Mouse (Mus musculus): ENCODE results near the gene Kcnk5. TPM values are rescaled to one million over a fixed set of nuclear protein-coding genes. Genes with fewer than 3 reads are reported as not detected.

Gene Kcnk5
- polyA plus RNA-seq, 1 experiment from 2014 or later = 8.9 TPM

DNA sequence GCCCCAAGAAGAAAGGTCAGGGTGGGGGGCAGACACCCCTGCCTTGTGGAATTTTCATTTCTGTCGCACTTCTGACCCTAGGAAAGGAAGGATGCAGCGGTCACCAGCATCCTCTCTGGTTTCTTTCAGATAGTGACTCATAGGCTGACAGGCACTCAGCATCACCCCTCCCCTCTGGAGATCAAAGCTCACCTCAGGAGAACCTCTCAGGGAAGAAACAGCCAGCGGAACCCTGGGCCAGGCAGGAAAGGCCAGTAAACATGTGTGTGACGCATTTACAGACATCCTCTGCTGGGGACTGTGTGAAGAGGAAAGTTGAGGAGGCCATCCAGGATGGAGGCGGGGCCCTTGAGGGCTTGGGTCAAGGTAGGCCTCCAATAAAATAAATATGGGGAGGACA lies 83.5 kb downstream of the Kcnk5 start:
- no peak overlapping the region for H3K9ac ChIP-seq
- no peaks in the 10 kb centered on the region for H3K36me3 ChIP-seq
- no peak for ATAC-seq
- no peak overlapping the region for H3K27ac ChIP-seq
- WGBS (ENCODE audit: insufficient replicate concordance) = 30% methylated on average over 5 of the region's 5 CpGs
- H3K4me1 ChIP-seq = no peaks in the 10 kb centered on the region
- H3K27me3 ChIP-seq (replicated peaks) = 0 out of 2 replicates have a peak, but pooled peaks cover 5% of the 10 kb centered on the region
- no peaks in the 10 kb centered on the region for H3K9me3 ChIP-seq (replicated peaks)
- no peak overlapping the region for H3K4me2 ChIP-seq
- H3K4me3 ChIP-seq = no peak overlapping the region

DNA sequence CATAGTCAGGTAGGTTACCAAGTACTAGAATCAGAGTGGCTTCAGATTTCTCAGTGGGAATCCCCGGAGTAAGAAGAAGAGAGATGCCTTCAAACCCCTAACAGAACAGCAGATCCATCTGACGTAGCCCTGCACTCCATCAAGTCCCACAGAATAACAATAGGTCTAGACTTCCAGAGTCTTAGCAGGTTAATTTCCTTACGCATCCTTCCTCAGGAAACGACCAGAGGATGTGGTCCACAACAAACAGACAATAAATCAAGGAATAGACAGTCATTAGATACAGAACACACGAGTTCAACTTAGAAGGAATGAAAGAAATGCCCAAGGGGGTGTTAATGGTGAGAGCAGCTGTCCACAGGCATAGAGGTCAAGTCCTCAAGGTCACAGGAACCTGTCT lies 86.7 kb downstream of the Kcnk5 start:
- no peak overlapping the region for H3K27ac ChIP-seq

DNA sequence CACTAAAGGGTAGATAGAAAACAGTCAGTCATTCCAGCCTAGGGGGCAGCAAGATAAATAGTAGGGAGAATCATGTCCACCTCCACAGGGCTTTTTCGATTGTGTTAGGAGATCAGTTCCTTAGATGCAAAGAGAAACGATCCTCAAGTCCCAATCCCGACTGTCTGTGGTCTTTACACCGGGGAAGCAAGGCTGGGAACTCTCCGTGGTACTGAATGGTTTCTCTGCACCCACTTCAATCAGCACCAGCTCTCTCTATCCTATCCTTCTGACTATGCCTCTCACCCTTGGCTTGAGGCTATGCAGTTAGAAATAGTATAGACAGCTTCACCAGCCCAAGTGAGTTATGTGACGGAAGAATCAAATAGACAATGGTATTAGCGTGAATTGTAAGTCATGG lies 88.1 kb downstream of the Kcnk5 start:
- no peak overlapping the region for H3K9ac ChIP-seq
- no peaks in the 10 kb centered on the region for H3K36me3 ChIP-seq
- ATAC-seq = no peak
- no peak overlapping the region for H3K4me2 ChIP-seq
- H3K9me3 ChIP-seq (replicated peaks) = no peaks in the 10 kb centered on the region
- 18% methylated on average over 7 of the region's 7 CpGs for whole genome bisulfite sequencing (ENCODE audit: insufficient replicate concordance)
- no peak overlapping the region for H3K27ac ChIP-seq
- 0 out of 2 replicates have a peak, but pooled peaks cover 5% of the 10 kb centered on the region for H3K27me3 ChIP-seq (replicated peaks)
- no peaks in the 10 kb centered on the region for H3K4me1 ChIP-seq
- no peak overlapping the region for H3K4me3 ChIP-seq

More for the DNA sequence above, 86.7 kb downstream of the Kcnk5 start:
- Histone ChIP-seq H3K9ac (no peak overlapping the region), H3K9me3 (replicated peaks) (no peaks in the 10 kb centered on the region), H3K4me3 (no peak overlapping the region), H3K4me2 (no peak overlapping the region), H3K4me1 (no peaks in the 10 kb centered on the region), H3K36me3 (no peaks in the 10 kb centered on the region), H3K27me3 (replicated peaks) (0 out of 2 replicates have a peak, but pooled peaks cover 5% of the 10 kb centered on the region)
- no peak for ATAC-seq
- WGBS (ENCODE audit: insufficient replicate concordance) = 22% methylated on average over 5 of the region's 5 CpGs

Other genes with a start within 250 kb of the Kcnk5 start
- gene Gng2, start 204.2 kb downstream of the Kcnk5 start, polyA plus RNA-seq (2016; fragmentation: Nextera tagmentation; extraction: Ambion mirVana) = 10.7 and 11.8 TPM in 2 replicates
- gene Saysd1, start 43.3 kb downstream of the Kcnk5 start, polyA plus RNA-seq (2016; fragmentation: Nextera tagmentation; extraction: Ambion mirVana) = 4.5 and 4.8 TPM in 2 replicates
- gene Kcnk16, start 87.4 kb upstream of the Kcnk5 start, polyA plus RNA-seq (2016; fragmentation: Nextera tagmentation; extraction: Ambion mirVana) = 1.4 and 1.7 TPM in 2 replicates
- gene Nudt13, start 112.9 kb upstream of the Kcnk5 start, polyA plus RNA-seq (2016; fragmentation: Nextera tagmentation; extraction: Ambion mirVana) = 7.8 and 9.3 TPM in 2 replicates
- 49.2 and 49.5 TPM in 2 replicates for gene Ecd, start 166.3 kb upstream of the Kcnk5 start, polyA plus RNA-seq (2016; fragmentation: Nextera tagmentation; extraction: Ambion mirVana)
- gene Fam149b, start 166.4 kb upstream of the Kcnk5 start, polyA plus RNA-seq (2016; fragmentation: Nextera tagmentation; extraction: Ambion mirVana) = 14.6 TPM in 2 replicates
- gene Dnajc9, start 207.1 kb upstream of the Kcnk5 start, polyA plus RNA-seq (2016; fragmentation: Nextera tagmentation; extraction: Ambion mirVana) = 146 and 147 TPM in 2 replicates
- gene Mrps16, start 211.8 kb upstream of the Kcnk5 start, polyA plus RNA-seq (2016; fragmentation: Nextera tagmentation; extraction: Ambion mirVana) = 80.1 and 81.3 TPM in 2 replicates